Mouse (Mus musculus): ENCODE results near the gene Ccnh.

DNA sequence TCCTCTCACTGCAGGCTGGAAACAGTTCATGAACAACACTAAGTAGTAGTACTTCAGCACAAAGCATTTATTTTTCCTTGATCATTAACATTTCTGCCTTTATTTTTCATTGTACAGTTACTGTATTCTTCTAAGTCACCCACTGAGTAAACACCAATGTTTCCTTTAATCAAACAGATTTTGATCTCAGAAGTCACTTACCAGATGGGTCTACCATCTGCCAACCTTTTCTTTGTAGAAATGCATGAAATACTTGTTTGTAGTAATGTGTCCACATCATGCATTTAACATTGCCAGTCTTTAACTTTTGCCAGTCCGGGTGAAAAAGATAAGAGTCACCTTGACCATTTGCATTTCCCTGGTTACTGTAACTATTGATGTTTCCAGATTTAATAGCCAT, 21.1 kb downstream of the Ccnh start:
- TF ChIP-seq CTCF (conservative IDR thresholded peaks at IDR 0.05 in 1 of 2, IDR thresholded peaks at IDR 0.05 in 1 of 2; ENCODE audit: low read depth in 2 of 2, low read length in 2 of 2) (no peak), USF2 (conservative IDR thresholded peaks at IDR 0.05; ENCODE audit: low read depth, low read length) (no peak), KAT2A (IDR thresholded peaks at IDR 0.05; ENCODE audit: insufficient replicate concordance, low read length) (no peak), TCF12 (IDR thresholded peaks at IDR 0.05; ENCODE audit: low read depth, low read length) (no peak), RCOR1 (conservative IDR thresholded peaks at IDR 0.05; ENCODE audit: low read depth, low read length) (no peak), GABPA (IDR thresholded peaks at IDR 0.05; ENCODE audit: insufficient replicate concordance, low read depth, low read length) (no peak)
